Mouse (Mus musculus): ENCODE data around the gene Tecr. TPM values are rescaled to one million over a fixed set of nuclear protein-coding genes. Genes with fewer than 3 reads are reported as not detected.

Tecr gene
- total and polyA plus RNA-seq, 3 experiments = 145 to 305 (median 216) TPM

DNA sequence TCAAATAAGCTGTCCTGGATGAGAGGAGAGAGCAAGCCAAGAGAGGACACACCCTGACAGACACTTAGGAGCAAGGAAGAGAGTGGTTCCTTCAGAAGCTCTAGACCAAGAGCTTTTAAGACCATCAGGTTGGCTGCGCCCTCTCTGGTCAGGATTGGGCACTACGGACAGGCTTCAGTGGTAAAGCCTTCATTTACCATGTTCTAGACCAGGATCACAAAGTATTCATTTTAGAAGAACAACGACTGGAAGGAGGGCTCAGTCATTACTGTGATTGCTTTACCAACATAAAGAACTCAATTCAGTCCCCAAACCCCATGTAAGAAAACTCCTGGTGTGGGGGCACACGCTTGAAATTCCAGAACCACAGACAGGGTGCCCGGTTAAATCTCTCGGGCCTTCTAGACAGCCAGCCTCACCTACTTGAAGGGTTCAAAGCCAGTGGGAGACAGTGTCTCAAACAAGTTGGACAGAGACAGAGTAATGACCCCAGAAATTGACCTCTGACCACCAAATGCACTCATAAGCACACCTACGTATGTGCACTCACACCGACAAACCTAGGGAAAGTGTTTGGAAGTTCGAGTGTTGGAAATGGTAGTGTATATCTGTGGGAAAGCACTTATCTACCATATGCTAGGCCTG is 41.9 kb downstream of the Tecr start:
- peaks cover 29% of the 10 kb centered on the region for H3K36me3 ChIP-seq (replicated peaks)
- no peak for TF ChIP-seq TAL1 (conservative IDR thresholded peaks at IDR 0.05; ENCODE audit: low read depth, low read length)
- no peak for TF ChIP-seq POLR2AphosphoS5 (IDR thresholded peaks at IDR 0.05; ENCODE audit: insufficient replicate concordance, low read depth, low read length)
- TF ChIP-seq GATA1 (IDR thresholded peaks at IDR 0.05; ENCODE audit: borderline replicate concordance, low read length) = no peak
- TF ChIP-seq GATA2 (IDR thresholded peaks at IDR 0.05; ENCODE audit: borderline replicate concordance, low read depth, low read length) = no peak
- TF ChIP-seq CTCF (IDR thresholded peaks at IDR 0.05; ENCODE audit: low read depth, low read length) = no peak
- no peaks in the 10 kb centered on the region for H3K9me3 ChIP-seq (replicated peaks)
- DNase-seq (ENCODE audit: low spot score) = no peak
- H3K4me1 ChIP-seq (ENCODE audit: insufficient read depth, low read depth, low read length) = peaks cover 42% of the 10 kb centered on the region
- peak overlapping the region; percentile 85; the same call in 1 of the 2 replicates for H3K4me3 ChIP-seq (ENCODE audit: low read depth, low read length)
- ATAC-seq (ENCODE audit: extremely low read depth, insufficient number of reproducible peaks, low FRiP score, poor library complexity, severe bottlenecking) = no peak
- H3K27me3 ChIP-seq (ENCODE audit: insufficient read depth, low read length) = peaks cover 13% of the 10 kb centered on the region

DNA sequence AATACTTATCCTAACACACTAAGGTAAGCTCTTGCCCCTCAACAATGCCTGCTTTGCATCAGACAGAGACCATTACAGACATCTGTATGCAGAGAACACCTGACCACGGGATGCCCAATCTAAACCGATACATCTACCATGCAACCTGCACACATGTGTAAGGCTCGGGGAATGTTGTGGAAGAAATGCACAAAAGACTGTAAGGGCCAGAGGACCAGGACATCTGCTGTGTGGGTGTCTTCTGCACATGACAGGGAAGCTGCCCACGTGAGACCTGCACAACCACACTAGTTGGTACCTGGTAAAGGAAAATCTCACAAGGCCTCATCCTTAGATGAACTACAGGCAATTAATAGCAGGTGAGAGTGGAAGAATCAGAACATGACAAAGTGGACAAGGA is 44.5 kb downstream of the Tecr start:
- H3K4me3 ChIP-seq (ENCODE audit: low read depth, low read length) = no peak overlapping the region
- TF ChIP-seq POLR2AphosphoS5 (IDR thresholded peaks at IDR 0.05; ENCODE audit: insufficient replicate concordance, low read depth, low read length) (no peak), TAL1 (conservative IDR thresholded peaks at IDR 0.05; ENCODE audit: low read depth, low read length) (no peak), GATA2 (IDR thresholded peaks at IDR 0.05; ENCODE audit: borderline replicate concordance, low read depth, low read length) (no peak), CTCF (IDR thresholded peaks at IDR 0.05; ENCODE audit: low read depth, low read length) (no peak), GATA1 (IDR thresholded peaks at IDR 0.05; ENCODE audit: borderline replicate concordance, low read length) (no peak)
- H3K27me3 ChIP-seq (ENCODE audit: insufficient read depth, low read length) = peaks cover 13% of the 10 kb centered on the region
- no peaks in the 10 kb centered on the region for H3K9me3 ChIP-seq (replicated peaks)
- peaks cover 25% of the 10 kb centered on the region for H3K4me1 ChIP-seq (ENCODE audit: insufficient read depth, low read depth, low read length)
- ATAC-seq (ENCODE audit: extremely low read depth, insufficient number of reproducible peaks, low FRiP score, poor library complexity, severe bottlenecking) = no peak
- peaks cover 3% of the 10 kb centered on the region for H3K36me3 ChIP-seq (replicated peaks)
- DNase-seq (ENCODE audit: low spot score) = no peak

DNA sequence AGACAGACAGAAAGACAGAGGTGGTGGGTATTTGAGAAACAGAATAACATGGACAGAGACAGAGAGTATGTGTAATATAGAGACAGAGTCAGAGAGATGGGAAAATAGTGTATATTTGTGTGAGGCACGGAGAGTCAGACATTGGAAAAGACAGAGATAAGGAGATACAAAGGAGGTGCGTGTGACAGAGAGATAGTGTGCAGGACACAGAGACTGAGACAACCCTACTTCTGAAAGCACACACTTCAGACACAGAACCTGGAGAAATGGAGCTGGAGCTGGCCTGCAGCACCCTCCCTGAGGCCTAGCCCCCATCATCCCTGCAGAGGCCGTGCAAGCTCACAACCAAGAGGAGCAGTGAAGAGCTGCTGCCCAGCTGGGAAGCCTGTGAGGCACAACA is 45.1 kb downstream of the Tecr start:
- no peak for ATAC-seq (ENCODE audit: extremely low read depth, insufficient number of reproducible peaks, low FRiP score, poor library complexity, severe bottlenecking)

DNA sequence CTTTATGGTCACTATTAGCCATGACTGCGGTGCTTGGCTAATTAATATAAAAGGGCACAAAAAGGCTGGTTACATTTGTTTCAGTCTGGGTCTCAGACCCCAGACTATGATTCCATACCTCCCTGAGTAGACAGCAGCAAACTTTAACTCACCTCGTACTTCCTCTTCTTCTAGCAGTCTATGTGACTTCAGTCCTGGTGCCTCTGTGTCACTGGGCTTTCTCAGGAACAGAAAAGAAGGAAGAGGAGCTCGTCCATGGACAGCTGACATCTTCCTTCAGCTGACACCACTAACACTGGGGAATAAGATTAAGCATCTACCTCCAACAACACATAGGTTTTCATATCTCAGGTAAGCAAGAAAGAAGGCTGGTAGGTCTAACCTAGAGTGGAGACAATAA is 72.0 kb downstream of the Tecr start, which contains the start of gene Olfr370:
TSS of gene Olfr370 (plus strand) at position 45 of the 400 bp plus-strand sequence.
- no peak for TF ChIP-seq CTCF (IDR thresholded peaks at IDR 0.05; ENCODE audit: low read depth, low read length)
- no peak for TF ChIP-seq TAL1 (conservative IDR thresholded peaks at IDR 0.05; ENCODE audit: low read depth, low read length)
- TF ChIP-seq POLR2AphosphoS5 (IDR thresholded peaks at IDR 0.05; ENCODE audit: insufficient replicate concordance, low read depth, low read length) = no peak
- no peak for TF ChIP-seq GATA1 (IDR thresholded peaks at IDR 0.05; ENCODE audit: borderline replicate concordance, low read length)
- TF ChIP-seq GATA2 (IDR thresholded peaks at IDR 0.05; ENCODE audit: borderline replicate concordance, low read depth, low read length) = no peak
- Histone ChIP-seq H3K36me3 (replicated peaks) (no peaks in the 10 kb centered on the region), H3K4me1 (ENCODE audit: insufficient read depth, low read depth, low read length) (no peaks in the 10 kb centered on the region), H3K4me3 (ENCODE audit: low read depth, low read length) (no peak within 1 kb of the TSS), H3K9me3 (replicated peaks) (no peaks in the 10 kb centered on the region), H3K27me3 (ENCODE audit: insufficient read depth, low read length) (peaks cover under 1% of the 10 kb centered on the region)
- no peak for ATAC-seq (ENCODE audit: extremely low read depth, insufficient number of reproducible peaks, low FRiP score, poor library complexity, severe bottlenecking)
- DNase-seq (ENCODE audit: low spot score) = no peak

More for the DNA sequence above, 45.1 kb downstream of the Tecr start:
- Histone ChIP-seq H3K4me1 (ENCODE audit: insufficient read depth, low read depth, low read length) (peaks cover 19% of the 10 kb centered on the region), H3K9me3 (replicated peaks) (no peaks in the 10 kb centered on the region), H3K27me3 (ENCODE audit: insufficient read depth, low read length) (peaks cover 13% of the 10 kb centered on the region), H3K36me3 (replicated peaks) (no peaks in the 10 kb centered on the region), H3K4me3 (ENCODE audit: low read depth, low read length) (no peak overlapping the region)
- no peak for TF ChIP-seq TAL1 (conservative IDR thresholded peaks at IDR 0.05; ENCODE audit: low read depth, low read length)
- TF ChIP-seq CTCF (IDR thresholded peaks at IDR 0.05; ENCODE audit: low read depth, low read length) = no peak
- no peak for DNase-seq (ENCODE audit: low spot score)

DNA sequence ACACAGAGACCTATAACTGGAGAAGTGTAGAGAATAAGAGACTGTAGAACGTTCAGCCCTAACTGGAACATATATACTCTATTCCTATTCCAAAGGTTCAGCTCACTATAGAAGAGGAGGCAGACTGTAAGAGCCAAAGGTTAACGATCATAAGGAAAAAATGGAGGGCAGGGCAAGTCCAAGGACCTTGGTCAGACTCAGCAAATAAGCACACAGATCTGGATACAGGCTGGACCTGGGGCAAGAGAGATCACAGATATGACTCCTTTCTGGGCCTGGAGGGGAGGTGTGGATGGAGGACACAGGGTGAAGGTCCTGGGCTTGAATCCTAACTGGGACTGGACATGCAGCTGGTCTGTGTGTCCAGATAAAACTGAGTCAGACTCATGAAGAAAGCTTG is 73.0 kb downstream of the Tecr start:
- Histone ChIP-seq H3K4me1 (ENCODE audit: insufficient read depth, low read depth, low read length) (no peaks in the 10 kb centered on the region), H3K36me3 (replicated peaks) (no peaks in the 10 kb centered on the region), H3K4me3 (ENCODE audit: low read depth, low read length) (no peak overlapping the region), H3K9me3 (replicated peaks) (no peaks in the 10 kb centered on the region), H3K27me3 (ENCODE audit: insufficient read depth, low read length) (no peaks in the 10 kb centered on the region; the same call in 1 of the 2 replicates)
- TF ChIP-seq CTCF (IDR thresholded peaks at IDR 0.05; ENCODE audit: low read depth, low read length) = no peak
- TF ChIP-seq GATA2 (IDR thresholded peaks at IDR 0.05; ENCODE audit: borderline replicate concordance, low read depth, low read length) = no peak
- no peak for TF ChIP-seq POLR2AphosphoS5 (IDR thresholded peaks at IDR 0.05; ENCODE audit: insufficient replicate concordance, low read depth, low read length)
- TF ChIP-seq GATA1 (IDR thresholded peaks at IDR 0.05; ENCODE audit: borderline replicate concordance, low read length) = no peak
- TF ChIP-seq TAL1 (conservative IDR thresholded peaks at IDR 0.05; ENCODE audit: low read depth, low read length) = no peak
- DNase-seq (ENCODE audit: low spot score) = no peak
- ATAC-seq (ENCODE audit: extremely low read depth, insufficient number of reproducible peaks, low FRiP score, poor library complexity, severe bottlenecking) = no peak

Other genes starting within 250 kb of the Tecr start
- not detected in 2 replicates for gene Clgn, start 218.1 kb downstream of the Tecr start, total RNA-seq (2014; fragmentation: Nextera tagmentation)
- gene Clgn, start 218.1 kb downstream of the Tecr start, total RNA-seq (2017) = under 0.01 TPM in 2 replicates
- not detected in 2 replicates for gene Clgn, start 218.1 kb downstream of the Tecr start, polyA plus RNA-seq (2012)
- 69.1 and 80.0 TPM in 2 replicates for gene Scoc, start 149.6 kb downstream of the Tecr start, total RNA-seq (2014; fragmentation: Nextera tagmentation)
- gene Scoc, start 149.6 kb downstream of the Tecr start, total RNA-seq (2017) = 16.1 and 17.0 TPM in 2 replicates
- 0.84 and 1.9 TPM in 2 replicates for gene Scoc, start 149.6 kb downstream of the Tecr start, polyA plus RNA-seq (2012)
- not detected in 2 replicates for gene Olfr370, start 72.2 kb downstream of the Tecr start, total RNA-seq (2014; fragmentation: Nextera tagmentation)
- gene Olfr370, start 72.2 kb downstream of the Tecr start, total RNA-seq (2017) = 0.12 and 0.22 TPM in 2 replicates
- not detected in 2 replicates for gene Olfr370, start 72.2 kb downstream of the Tecr start, polyA plus RNA-seq (2012)
- 37.5 and 68.9 TPM in 2 replicates for gene Ndufb7, start 41.3 kb downstream of the Tecr start, total RNA-seq (2014; fragmentation: Nextera tagmentation)
- gene Ndufb7, start 41.3 kb downstream of the Tecr start, total RNA-seq (2017) = 144 and 194 TPM in 2 replicates
- gene Ndufb7, start 41.3 kb downstream of the Tecr start, polyA plus RNA-seq (2012) = 213 and 233 TPM in 2 replicates
- 44.4 and 44.8 TPM in 2 replicates for gene Dnajb1, start 222 bp upstream of the Tecr start, total RNA-seq (2014; fragmentation: Nextera tagmentation)
- 37.8 and 37.9 TPM in 2 replicates for gene Dnajb1, start 222 bp upstream of the Tecr start, total RNA-seq (2017)
- gene Dnajb1, start 222 bp upstream of the Tecr start, polyA plus RNA-seq (2012) = 36.0 and 42.1 TPM in 2 replicates
- gene Gipc1, start 44.7 kb upstream of the Tecr start, total RNA-seq (2014; fragmentation: Nextera tagmentation) = 27.7 and 37.7 TPM in 2 replicates
- 25.3 and 27.7 TPM in 2 replicates for gene Gipc1, start 44.7 kb upstream of the Tecr start, total RNA-seq (2017)
- 65.3 and 78.0 TPM in 2 replicates for gene Gipc1, start 44.7 kb upstream of the Tecr start, polyA plus RNA-seq (2012)
- 1.1 TPM in 1 of 2 replicates, not detected in the other for gene Ptger1, start 58.7 kb upstream of the Tecr start, total RNA-seq (2014; fragmentation: Nextera tagmentation)
- gene Ptger1, start 58.7 kb upstream of the Tecr start, total RNA-seq (2017) = 1.6 and 1.8 TPM in 2 replicates
- gene Ptger1, start 58.7 kb upstream of the Tecr start, polyA plus RNA-seq (2012) = 0.23 and 0.38 TPM in 2 replicates
- 104 and 109 TPM in 2 replicates for gene Pkn1, start 91.2 kb upstream of the Tecr start, total RNA-seq (2014; fragmentation: Nextera tagmentation)
- gene Pkn1, start 91.2 kb upstream of the Tecr start, total RNA-seq (2017) = 89.4 and 116 TPM in 2 replicates
- 150 and 153 TPM in 2 replicates for gene Pkn1, start 91.2 kb upstream of the Tecr start, polyA plus RNA-seq (2012)
- gene Ddx39, start 107.2 kb upstream of the Tecr start, total RNA-seq (2014; fragmentation: Nextera tagmentation) = 101 and 141 TPM in 2 replicates
- 226 and 266 TPM in 2 replicates for gene Ddx39, start 107.2 kb upstream of the Tecr start, total RNA-seq (2017)
- 58.0 and 77.5 TPM in 2 replicates for gene Ddx39, start 107.2 kb upstream of the Tecr start, polyA plus RNA-seq (2012)
- 223 and 228 TPM in 2 replicates for gene Adgre5, start 133.4 kb upstream of the Tecr start, total RNA-seq (2014; fragmentation: Nextera tagmentation)
- 405 and 468 TPM in 2 replicates for gene Adgre5, start 133.4 kb upstream of the Tecr start, total RNA-seq (2017)
- gene Adgre5, start 133.4 kb upstream of the Tecr start, polyA plus RNA-seq (2012) = 69.3 and 92.9 TPM in 2 replicates

Data from G1E (cell line).